In genomic region chr2:37908296-37908695, GRCm38 (mm10) we compare ENCODE assay signal across 17 mouse cellular contexts.
DNase-seq lines count a peak whose midpoint lies in the region; ATAC-seq and TF ChIP-seq lines count a peak whose summit lies in the region.
"Had no signal": no experiment of that assay in that cellular context is flagged by ENCODE, and none has a peak within 500 bp of the region (broad histone marks: within the 10 kb centered on the region; RNA-seq: fewer than 3 reads in every experiment).

No protein-coding gene starts in this region.

- H3K27ac ChIP-seq in left cerebral cortex, adult 2 months, result peak overlapping the region; percentile 40; the same call in 1 of the 2 replicates
- peak overlapping the region; percentile 85 for H3K27ac ChIP-seq in forebrain, embryonic 12.5 days
- peak overlapping the region; percentile 25; the same call in 1 of the 2 replicates for H3K27ac ChIP-seq in midbrain, embryonic 10.5 days (replicated peaks)
- peak overlapping the region; percentile 56; the same call in 1 of the 2 replicates for H3K27ac ChIP-seq in olfactory bulb, adult 2 months (ENCODE audit: insufficient read depth, low read depth, low read length)
- H3K27ac ChIP-seq: gastrocnemius, adult 2 months; heart, embryonic 15.5 days; hindbrain, embryonic 15.5 days had no signal

- no peak for DNase-seq in left cerebral cortex, adult 2 months (ENCODE audit: extremely low spot score in 1 of 2, low spot score in 2 of 2)
- DNase-seq in left cerebral cortex, postnatal 4 days, result no peak
- DNase-seq in midbrain, embryonic 10.5 days (ENCODE audit: low spot score), result no peak
- no peak for DNase-seq in urinary bladder, postnatal 10 days (ENCODE audit: low spot score)
- DNase-seq: adrenal gland, postnatal 36 days; cerebellum, adult 9-11 months; gastrocnemius, adult 2 months; kidney, adult 18-20 months; kidney, postnatal 14 days; liver; lung, adult 18-20 months; thymus, adult 18-20 months had no signal

- peak; percentile 34; the same call in 1 of the 2 replicates for ATAC-seq in forebrain, embryonic 12.5 days (ENCODE audit: low FRiP score)
- ATAC-seq in monocyte, adult 5-6 weeks (replicated peaks; ENCODE audit: insufficient number of reproducible peaks, low FRiP score, low TSS enrichment, poor library complexity, severe bottlenecking), result no peak

- H3K4me1 ChIP-seq in forebrain, embryonic 12.5 days, result peaks cover 19% of the 10 kb centered on the region
- peaks cover 17% of the 10 kb centered on the region for H3K4me1 ChIP-seq in midbrain, embryonic 10.5 days
- H3K4me1 ChIP-seq in olfactory bulb, adult 2 months (ENCODE audit: control insufficient read depth, insufficient read depth, low read length), result peaks cover 10% of the 10 kb centered on the region

- TF ChIP-seq CTCF in left cerebral cortex, adult 2 months (IDR thresholded peaks at IDR 0.05), result no peak
- TF ChIP-seq CTCF in olfactory bulb, adult 2 months (IDR thresholded peaks at IDR 0.05; ENCODE audit: insufficient read depth, low read depth, low read length), result no peak

- peak overlapping the region; percentile 11; the same call in 1 of the 2 replicates for H3K4me2 ChIP-seq in forebrain, embryonic 12.5 days
- H3K4me2 ChIP-seq: heart, embryonic 15.5 days; hindbrain, embryonic 15.5 days had no signal

- H3K9ac ChIP-seq in forebrain, embryonic 12.5 days, result no peak overlapping the region
- H3K9ac ChIP-seq: heart, embryonic 15.5 days; hindbrain, embryonic 15.5 days had no signal

- H3K27me3 ChIP-seq in forebrain, embryonic 12.5 days, result no peaks in the 10 kb centered on the region
- H3K27me3 ChIP-seq in midbrain, embryonic 10.5 days (ENCODE audit: low read depth, poor library complexity, severe bottlenecking), result no peaks in the 10 kb centered on the region
- H3K27me3 ChIP-seq: heart, embryonic 15.5 days; hindbrain, embryonic 15.5 days had no signal

- 50% methylated on average over 3 of the region's 3 CpGs for whole genome bisulfite sequencing in forebrain, embryonic 12.5 days
- WGBS in midbrain, embryonic 10.5 days, result 81% methylated on average over 3 of the region's 3 CpGs
- 59% methylated on average over 3 of the region's 3 CpGs for WGBS in olfactory bulb, adult 2 months

- intact Hi-C loops in left cerebral cortex, adult 2 months (cut with DNase I), result loop anchor here (5.0 kb wide), 1 partner anchor 91 kb away; no protein-coding TSS in a partner anchor
- intact Hi-C loops in left cerebral cortex, postnatal 4 days (cut with DNase I), result no loop called here

- no peaks in the 10 kb centered on the region for H3K36me3 ChIP-seq in forebrain, embryonic 12.5 days (replicated peaks)
- no peaks in the 10 kb centered on the region for H3K36me3 ChIP-seq in midbrain, embryonic 10.5 days
- H3K36me3 ChIP-seq: heart, embryonic 15.5 days; hindbrain, embryonic 15.5 days had no signal

- no peak for TF ChIP-seq POLR2A in olfactory bulb, adult 2 months (IDR thresholded peaks at IDR 0.05; ENCODE audit: insufficient read depth, low read depth, low read length)

- H3K4me3 ChIP-seq in left cerebral cortex, adult 2 months, result no peak overlapping the region
- no peak overlapping the region for H3K4me3 ChIP-seq in forebrain, embryonic 12.5 days (replicated peaks)
- no peak overlapping the region for H3K4me3 ChIP-seq in midbrain, embryonic 10.5 days
- H3K4me3 ChIP-seq in olfactory bulb, adult 2 months (ENCODE audit: insufficient read depth, low read depth, low read length), result no peak overlapping the region
- H3K4me3 ChIP-seq: gastrocnemius, adult 2 months; heart, embryonic 15.5 days; hindbrain, embryonic 15.5 days had no signal

- no peaks in the 10 kb centered on the region for H3K9me3 ChIP-seq in forebrain, embryonic 12.5 days
- no peaks in the 10 kb centered on the region for H3K9me3 ChIP-seq in midbrain, embryonic 10.5 days (replicated peaks)
- H3K9me3 ChIP-seq: heart, embryonic 15.5 days; hindbrain, embryonic 15.5 days had no signal

Comparison
In these comparisons a context has a peak if more than half of its experiments do, and no peak if none do; other contexts are left out.
1. H3K27ac ChIP-seq: peak in every context shown above with its lines; median percentile 85 in forebrain, embryonic 12.5 days; 56 in olfactory bulb, adult 2 months; 40 in left cerebral cortex, adult 2 months; 25 in midbrain, embryonic 10.5 days.